Mouse (Mus musculus): ENCODE results near the gene Stard8. TPM values are rescaled to one million over a fixed set of nuclear protein-coding genes. Genes with fewer than 3 reads are reported as not detected.
"Not testable (repeated sequence)": the region's sequence is repeated elsewhere in the genome, so short reads cannot be mapped to it uniquely, and the experiment has no call there.

Stard8 gene
- polyA plus RNA-seq, 1 experiment from 2014 or later: 22.1 TPM

- H3K4me1 ChIP-seq: no peaks in the 10 kb centered on the region
- 76% methylated on average over 4 of the region's 4 CpGs for WGBS
- no peak overlapping the region for H3K4me3 ChIP-seq
- no peak overlapping the region for H3K4me2 ChIP-seq (replicated peaks)
- H3K36me3 ChIP-seq: no peaks in the 10 kb centered on the region
- ATAC-seq (ENCODE audit: low FRiP score): no peak
- H3K9me3 ChIP-seq (replicated peaks): no peaks in the 10 kb centered on the region
- peaks cover 11% of the 10 kb centered on the region for H3K27me3 ChIP-seq
- no peak overlapping the region for H3K9ac ChIP-seq
- H3K27ac ChIP-seq: no peak overlapping the region
These were observed 73.4 kb downstream of the Stard8 start for GRCm38 (mm10) chrX:99076460-99076859.

GRCm38 (mm10) chrX:99078374-99078892 lies 75.4 kb downstream of the Stard8 start:
- H3K27me3 ChIP-seq; H3K4me3 ChIP-seq; H3K36me3 ChIP-seq; H3K27ac ChIP-seq; H3K4me2 ChIP-seq (replicated peaks); H3K9ac ChIP-seq; H3K4me1 ChIP-seq; H3K9me3 ChIP-seq (replicated peaks): not testable (repeated sequence)
- ATAC-seq (ENCODE audit: low FRiP score): peak; percentile 73; the same call in 1 of the 2 replicates
- 85% methylated on average over 5 of the region's 7 CpGs for WGBS

GRCm38 (mm10) chrX:99092704-99093103 lies 89.7 kb downstream of the Stard8 start:
- Histone ChIP-seq H3K27ac (no peak overlapping the region), H3K4me3 (no peak overlapping the region), H3K4me1 (no peaks in the 10 kb centered on the region), H3K27me3 (peaks cover 41% of the 10 kb centered on the region), H3K36me3 (no peaks in the 10 kb centered on the region), H3K9me3 (replicated peaks) (no peaks in the 10 kb centered on the region), H3K4me2 (replicated peaks) (no peak overlapping the region), H3K9ac (no peak overlapping the region)
- ATAC-seq (ENCODE audit: low FRiP score): no peak
- WGBS: 82% methylated on average over 2 of the region's 2 CpGs

- ATAC-seq (ENCODE audit: low FRiP score): peak; percentile 71
- whole genome bisulfite sequencing: 69% methylated on average over 6 of the region's 10 CpGs
These were observed 108.2 kb downstream of the Stard8 start for GRCm38 (mm10) chrX:99111088-99111724.

GRCm38 (mm10) chrX:99119510-99119909 lies 116.5 kb downstream of the Stard8 start:
- WGBS: 91% methylated on average over 5 of the region's 5 CpGs
- H3K4me3 ChIP-seq: no peak overlapping the region
- no peaks in the 10 kb centered on the region for H3K9me3 ChIP-seq (replicated peaks)
- H3K4me2 ChIP-seq (replicated peaks): no peak overlapping the region
- H3K9ac ChIP-seq: no peak overlapping the region
- H3K36me3 ChIP-seq: no peaks in the 10 kb centered on the region
- H3K27me3 ChIP-seq: peaks cover 13% of the 10 kb centered on the region
- no peaks in the 10 kb centered on the region for H3K4me1 ChIP-seq
- no peak overlapping the region for H3K27ac ChIP-seq
- ATAC-seq (ENCODE audit: low FRiP score): no peak

More at GRCm38 (mm10) chrX:99111088-99111724, 108.2 kb downstream of the Stard8 start:
- H3K4me1 ChIP-seq; H3K27ac ChIP-seq; H3K27me3 ChIP-seq; H3K9ac ChIP-seq; H3K4me2 ChIP-seq (replicated peaks); H3K4me3 ChIP-seq; H3K9me3 ChIP-seq (replicated peaks); H3K36me3 ChIP-seq: not testable (repeated sequence)

Other genes starting within 250 kb of the Stard8 start
- 31.1 and 38.1 TPM in 2 replicates for gene Ophn1, start 112.2 kb upstream of the Stard8 start, polyA plus RNA-seq (2016; fragmentation: Nextera tagmentation; extraction: Ambion mirVana)
- gene Yipf6, start 66.9 kb upstream of the Stard8 start, polyA plus RNA-seq (2016; fragmentation: Nextera tagmentation; extraction: Ambion mirVana): 21.1 and 23.0 TPM in 2 replicates
- 72.2 and 78.8 TPM in 2 replicates for gene Efnb1, start 132.9 kb downstream of the Stard8 start, polyA plus RNA-seq (2016; fragmentation: Nextera tagmentation; extraction: Ambion mirVana)